Mouse (Mus musculus) E14TG2a.4 (cell line): ENCODE measurements at regions not wholly inside any gene's neighbourhood (a gene's known extent, or its start where the extent isn't known, plus 50 kb on each side); places are given as distances from the start of the nearest gene placed in this dataset.

Experiments
- CTCF ChIP-seq: conservative IDR thresholded peaks from 2 replicates; pipeline ENCODE4 v1.5.1; 2014; ENCODE audit warnings: low read length
- POU5F1 ChIP-seq: IDR thresholded peaks from 2 replicates; pipeline ENCODE4 v1.6.1; 2014; ENCODE audit warnings: low read length, borderline replicate concordance

DNA sequence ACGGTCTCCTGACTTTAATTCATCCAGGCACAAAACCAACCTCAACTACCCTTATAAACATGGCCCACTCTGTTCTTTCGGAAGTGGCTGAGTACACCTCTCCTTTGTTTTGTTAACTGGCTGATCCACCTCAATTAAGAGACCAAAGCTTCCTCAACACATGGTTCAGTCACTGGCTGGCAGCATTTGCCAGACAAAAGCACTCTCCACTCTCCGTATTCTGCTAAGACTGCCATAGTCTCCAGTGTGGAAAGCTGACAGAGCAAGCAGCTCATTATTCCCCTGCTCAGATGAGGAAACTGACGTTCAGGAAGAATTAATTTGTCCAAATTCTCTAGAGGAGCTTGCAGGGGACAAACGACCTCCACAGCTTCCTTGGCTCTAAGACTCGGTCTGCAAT, 56.5 kb upstream of the Clint1 start:
- TF ChIP-seq CTCF (no peak), POU5F1 (no peak)
